Mouse (Mus musculus) G1E (cell line): ENCODE results near the gene Il12rb1. TPM values are rescaled to one million over a fixed set of nuclear protein-coding genes. Genes with fewer than 3 reads are reported as not detected.

ENCODE experiments used
- ATAC-seq: 2 replicates; pipeline ENCODE4 v1.8.0; 2016; ENCODE audit warnings: mild to moderate bottlenecking; ENCODE audit not compliant: insufficient number of reproducible peaks, poor library complexity, low FRiP score, severe bottlenecking; ENCODE audit errors: extremely low read depth
- DNase-seq: peaks from one replicate; pipeline ENCODE4 v3.0.0; 2012; ENCODE audit warnings: low spot score
- H3K27me3 ChIP-seq: 2 replicates; pipeline ENCODE4 v1.6.1; 2012; ENCODE audit warnings: mild to moderate bottlenecking, low read length, inconsistent platforms; ENCODE audit not compliant: insufficient read depth
- H3K36me3 ChIP-seq: replicated peaks from 2 replicates; pipeline ENCODE3; 2012; ENCODE audit warnings: mild to moderate bottlenecking, inconsistent platforms
- H3K4me1 ChIP-seq: 2 replicates; pipeline ENCODE4 v1.6.1; 2012; ENCODE audit warnings: low read depth, low read length, inconsistent platforms, mixed read lengths; ENCODE audit not compliant: insufficient read depth
- H3K4me3 ChIP-seq: 2 replicates; pipeline ENCODE4 v1.5.1; 2012; ENCODE audit warnings: low read depth, mild to moderate bottlenecking, inconsistent platforms, low read length, moderate library complexity, mixed read lengths
- H3K9me3 ChIP-seq: replicated peaks from 2 replicates; pipeline ENCODE4 v1.6.1; 2012; ENCODE audit warnings: inconsistent platforms
- CTCF ChIP-seq: IDR thresholded peaks from 2 replicates; pipeline ENCODE4 v1.5.1; 2012; ENCODE audit warnings: low read depth, low read length, inconsistent platforms, mixed read lengths
- GATA1 ChIP-seq: IDR thresholded peaks from 2 replicates; pipeline ENCODE4 v1.6.1; 2012; ENCODE audit warnings: borderline replicate concordance, low read length, inconsistent platforms, mixed read lengths
- GATA2 ChIP-seq: IDR thresholded peaks from 2 replicates; pipeline ENCODE4 v1.6.1; 2012; ENCODE audit warnings: low read depth, low read length, inconsistent platforms, borderline replicate concordance
- POLR2AphosphoS5 ChIP-seq: IDR thresholded peaks from 2 replicates; pipeline ENCODE4 v1.6.1; 2012; ENCODE audit warnings: low read depth, low read length, inconsistent platforms; ENCODE audit not compliant: insufficient replicate concordance
- TAL1 ChIP-seq: conservative IDR thresholded peaks from 2 replicates; pipeline ENCODE4 v1.6.1; 2012; ENCODE audit warnings: low read depth, low read length, inconsistent platforms, mixed read lengths
- polyA plus RNA-seq: library from polyadenylated mRNA; stranded (reverse); fragments of >175 nt; gene quantifications from 2 replicates; pipeline ENCODE4 v1.2.3, GENCODE M21; 2012
- total RNA-seq, 2 experiments: library from RNA; stranded (forward) in 1 of 2; stranded (reverse) in 1 of 2; fragments of 200-1000 nt in 1 of 2; fragments of >200 nt in 1 of 2; fragmentation: Nextera tagmentation in 1 of 2; gene quantifications; 2 replicates each; pipeline ENCODE4 v1.2.3; 2014 to 2017

The Il12rb1 gene
- total and polyA plus RNA-seq, 3 experiments: 1.9 to 5.6 (median 2.3) TPM

GRCm38 (mm10) chr8:70772075-70772474 lies 36.2 kb upstream of the Il12rb1 start:
- Histone ChIP-seq H3K9me3 (no peaks in the 10 kb centered on the region), H3K4me3 (no peak overlapping the region), H3K27me3 (no peaks in the 10 kb centered on the region; the same call in 1 of the 2 replicates), H3K4me1 (peaks cover 92% of the 10 kb centered on the region), H3K36me3 (peaks cover 87% of the 10 kb centered on the region)
- ATAC-seq: no peak
- no peak for DNase-seq
- TF ChIP-seq GATA2: no peak
- TF ChIP-seq GATA1: no peak
- TF ChIP-seq POLR2AphosphoS5: no peak
- TF ChIP-seq TAL1: no peak

GRCm38 (mm10) chr8:70772890-70773289 lies 35.4 kb upstream of the Il12rb1 start:
- no peak overlapping the region for H3K4me3 ChIP-seq
- no peaks in the 10 kb centered on the region for H3K9me3 ChIP-seq
- peaks cover 89% of the 10 kb centered on the region for H3K4me1 ChIP-seq
- TF ChIP-seq GATA2 (no peak), CTCF (no peak), TAL1 (no peak), POLR2AphosphoS5 (no peak), GATA1 (no peak)
- ATAC-seq (no peak), DNase-seq (no peak)
- peaks cover 82% of the 10 kb centered on the region for H3K36me3 ChIP-seq
- no peaks in the 10 kb centered on the region; the same call in 1 of the 2 replicates for H3K27me3 ChIP-seq

GRCm38 (mm10) chr8:70773410-70773809 lies 34.8 kb upstream of the Il12rb1 start:
- no peak for ATAC-seq
- peaks cover 91% of the 10 kb centered on the region for H3K4me1 ChIP-seq
- H3K27me3 ChIP-seq: no peaks in the 10 kb centered on the region; the same call in 1 of the 2 replicates
- H3K36me3 ChIP-seq: peaks cover 82% of the 10 kb centered on the region
- TF ChIP-seq CTCF: no peak
- no peak for TF ChIP-seq TAL1
- no peak for TF ChIP-seq GATA1
- no peak for TF ChIP-seq POLR2AphosphoS5
- TF ChIP-seq GATA2: no peak
- no peak overlapping the region; the same call in 1 of the 2 replicates for H3K4me3 ChIP-seq
- no peak for DNase-seq
- no peaks in the 10 kb centered on the region for H3K9me3 ChIP-seq

- Histone ChIP-seq H3K36me3 (peaks cover 82% of the 10 kb centered on the region), H3K9me3 (no peaks in the 10 kb centered on the region), H3K27me3 (no peaks in the 10 kb centered on the region; the same call in 1 of the 2 replicates), H3K4me1 (peaks cover 91% of the 10 kb centered on the region), H3K4me3 (peak overlapping the region; percentile 13; the same call in 1 of the 2 replicates)
- DNase-seq (no peak), ATAC-seq (no peak)
- TF ChIP-seq POLR2AphosphoS5 (no peak), CTCF (no peak), TAL1 (no peak), GATA2 (no peak), GATA1 (no peak)
These were observed 34.4 kb upstream of the Il12rb1 start for GRCm38 (mm10) chr8:70773833-70774232.

GRCm38 (mm10) chr8:70774740-70775139 lies 33.5 kb upstream of the Il12rb1 start:
- no peaks in the 10 kb centered on the region for H3K9me3 ChIP-seq
- DNase-seq (no peak), ATAC-seq (no peak)
- peak overlapping the region; percentile 41; the same call in 1 of the 2 replicates for H3K4me3 ChIP-seq
- no peak for TF ChIP-seq GATA1
- no peak for TF ChIP-seq CTCF
- no peak for TF ChIP-seq POLR2AphosphoS5
- no peak for TF ChIP-seq TAL1
- TF ChIP-seq GATA2: no peak
- H3K36me3 ChIP-seq: peaks cover 82% of the 10 kb centered on the region
- H3K27me3 ChIP-seq: no peaks in the 10 kb centered on the region
- peaks cover 91% of the 10 kb centered on the region for H3K4me1 ChIP-seq

GRCm38 (mm10) chr8:70775227-70775626 lies 33.0 kb upstream of the Il12rb1 start:
- ATAC-seq (no peak), DNase-seq (no peak)
- TF ChIP-seq GATA1: no peak
- TF ChIP-seq TAL1: no peak
- TF ChIP-seq CTCF: no peak
- no peak for TF ChIP-seq GATA2
- TF ChIP-seq POLR2AphosphoS5: no peak
- H3K36me3 ChIP-seq: peaks cover 82% of the 10 kb centered on the region
- H3K4me3 ChIP-seq: peak overlapping the region; percentile 97; the same call in 1 of the 2 replicates
- H3K9me3 ChIP-seq: no peaks in the 10 kb centered on the region
- H3K4me1 ChIP-seq: peaks cover 92% of the 10 kb centered on the region
- H3K27me3 ChIP-seq: no peaks in the 10 kb centered on the region
